Mouse (Mus musculus) neural tube, embryonic 12.5 days (tissue): ENCODE measurements around the gene Hcrt. TPM values are rescaled to one million over a fixed set of nuclear protein-coding genes. Genes with fewer than 3 reads are reported as not detected.

Experiments
- ATAC-seq: fragments of 200-750 bp; cut with Nextera tagmentation; 2 replicates; pipeline ENCODE4 v1.8.0; 2017; ENCODE audit warnings: low read depth, mild to moderate bottlenecking, moderate TSS enrichment, moderate library complexity; ENCODE audit not compliant: low FRiP score
- H3K27ac ChIP-seq: fragments of 300-500 bp; sonication (generic); 2 replicates; pipeline ENCODE4 v1.5.1; 2016
- H3K27me3 ChIP-seq: fragments of 300-500 bp; sonication (generic); replicated peaks from 2 replicates; pipeline ENCODE4 v1.6.1; 2016; ENCODE audit warnings: mild to moderate bottlenecking
- H3K36me3 ChIP-seq: fragments of 300-500 bp; sonication (generic); 2 replicates; pipeline ENCODE4 v1.6.1; 2016; ENCODE audit warnings: mild to moderate bottlenecking
- H3K4me1 ChIP-seq: fragments of 300-500 bp; sonication (generic); 2 replicates; pipeline ENCODE4 v1.6.1; 2016
- H3K4me2 ChIP-seq: fragments of 300-500 bp; sonication (generic); replicated peaks from 2 replicates; pipeline ENCODE4 v1.6.1; 2016; ENCODE audit warnings: mild to moderate bottlenecking
- H3K4me3 ChIP-seq: fragments of 300-500 bp; sonication (generic); 2 replicates; pipeline ENCODE4 v1.5.1; 2016
- H3K9ac ChIP-seq: fragments of 300-500 bp; sonication (generic); 2 replicates; pipeline ENCODE4 v1.6.1; 2016; ENCODE audit warnings: mild to moderate bottlenecking
- H3K9me3 ChIP-seq: fragments of 300-500 bp; sonication (generic); 2 replicates; pipeline ENCODE4 v1.6.1; 2016; ENCODE audit warnings: mild to moderate bottlenecking
- WGBS: fragments of 180-500 bp; shearing (Covaris S2); methylation state at CpG from one replicate; pipeline ENCODE4 v1.1.7; 2016; 5-methylcytosine and 5-hydroxymethylcytosine counted together
- polyA plus RNA-seq: library from polyadenylated mRNA; unstranded; fragments of >200 nt; fragmentation: Nextera tagmentation; extraction: Ambion mirVana; gene quantifications from 2 replicates; pipeline ENCODE4 v1.2.1, GENCODE M21; 2016

Gene Hcrt
- polyA plus RNA-seq, 1 experiment from 2014 or later: 0.38 TPM

GRCm38 (mm10) chr11:100761547-100762045 is 1.1 kb downstream of the Hcrt start:
- Histone ChIP-seq H3K9ac (peak overlapping the region; percentile 53; the same call in 1 of the 2 replicates), H3K27ac (no peak overlapping the region), H3K4me2 (peak overlapping the region; percentile 73), H3K4me1 (peaks cover 14% of the 10 kb centered on the region), H3K36me3 (no peaks in the 10 kb centered on the region; the same call in 1 of the 2 replicates), H3K27me3 (peaks cover 35% of the 10 kb centered on the region), H3K4me3 (peak overlapping the region; percentile 38), H3K9me3 (no peaks in the 10 kb centered on the region)
- peak; percentile 70 for ATAC-seq
- WGBS: under 1% methylated on average over 27 of the region's 27 CpGs

DNA sequence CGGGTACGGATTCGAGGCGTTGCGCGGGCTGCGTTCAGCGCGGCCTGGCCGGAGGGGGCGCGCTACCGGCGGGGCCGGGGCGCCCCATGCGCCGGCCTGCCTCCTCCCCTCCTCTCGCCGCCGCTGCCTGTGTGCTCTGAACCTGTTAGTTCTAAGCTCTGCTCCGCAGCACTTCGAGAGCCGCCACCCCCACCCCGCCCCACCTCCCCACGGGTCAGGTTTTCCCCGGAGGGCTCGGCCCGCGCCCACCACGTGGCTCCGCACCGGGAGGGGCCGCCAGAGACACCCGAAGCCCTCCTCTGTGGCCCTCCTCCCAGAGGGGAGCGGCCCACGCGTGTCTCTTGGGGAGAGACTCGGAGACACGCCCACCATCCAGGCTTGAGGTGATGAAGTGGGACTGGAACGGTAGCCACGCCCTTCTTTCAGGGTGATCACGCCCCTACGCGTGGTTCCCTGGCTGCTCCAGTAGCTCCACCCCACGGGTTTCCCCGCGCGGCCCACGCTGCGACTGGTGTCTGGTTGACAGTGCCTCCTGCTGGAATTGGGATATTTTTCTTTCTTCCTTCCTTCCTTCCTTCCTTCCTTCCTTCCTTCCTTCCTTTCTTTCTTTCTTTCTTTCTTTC is 3.0 kb downstream of the Hcrt start, which contains the start of gene Kcnh4:
Gene Kcnh4, minus strand, starts transcription at position 332 of the 623 bp plus-strand sequence.
- peaks cover 35% of the 10 kb centered on the region for H3K27me3 ChIP-seq
- WGBS: under 1% methylated on average over 50 of the region's 51 CpGs
- peak; percentile 36; the same call in 1 of the 2 replicates for ATAC-seq

GRCm38 (mm10) chr11:100758707-100759610 is 3.8 kb downstream of the Hcrt start:
- peak; percentile 44; the same call in 1 of the 2 replicates for ATAC-seq
- WGBS: 1% methylated on average over 35 of the region's 35 CpGs

More for the DNA sequence above, 3.0 kb downstream of the Hcrt start, which contains the start of gene Kcnh4:
- Histone ChIP-seq H3K4me3 (peak within 1 kb of the TSS; percentile 43), H3K36me3 (peaks cover 4% of the 10 kb centered on the region), H3K27ac (no peak within 1 kb of the TSS), H3K4me1 (peaks cover 14% of the 10 kb centered on the region), H3K9me3 (no peaks in the 10 kb centered on the region), H3K9ac (peak within 1 kb of the TSS; percentile 61), H3K4me2 (peak within 1 kb of the TSS; percentile 81)

GRCm38 (mm10) chr11:100757566-100757965 is 5.2 kb downstream of the Hcrt start:
- peaks cover 4% of the 10 kb centered on the region for H3K36me3 ChIP-seq
- H3K4me2 ChIP-seq: no peak overlapping the region
- 93% methylated on average over 12 of the region's 12 CpGs for WGBS
- H3K4me3 ChIP-seq: no peak overlapping the region
- H3K9ac ChIP-seq: no peak overlapping the region
- peaks cover 36% of the 10 kb centered on the region for H3K27me3 ChIP-seq
- H3K9me3 ChIP-seq: no peaks in the 10 kb centered on the region
- no peak for ATAC-seq
- H3K27ac ChIP-seq: no peak overlapping the region
- H3K4me1 ChIP-seq: peaks cover 14% of the 10 kb centered on the region

More at GRCm38 (mm10) chr11:100758707-100759610, 3.8 kb downstream of the Hcrt start:
- H3K4me3 ChIP-seq: peak overlapping the region; percentile 43
- peak overlapping the region; percentile 81 for H3K4me2 ChIP-seq
- H3K27ac ChIP-seq: no peak overlapping the region
- peaks cover 38% of the 10 kb centered on the region for H3K27me3 ChIP-seq
- peaks cover 4% of the 10 kb centered on the region for H3K36me3 ChIP-seq
- peaks cover 14% of the 10 kb centered on the region for H3K4me1 ChIP-seq
- peak overlapping the region; percentile 61 for H3K9ac ChIP-seq
- H3K9me3 ChIP-seq: no peaks in the 10 kb centered on the region

GRCm38 (mm10) chr11:100756476-100756875 is 6.3 kb downstream of the Hcrt start:
- H3K27me3 ChIP-seq: peaks cover 29% of the 10 kb centered on the region
- peaks cover 4% of the 10 kb centered on the region for H3K36me3 ChIP-seq
- no peak overlapping the region for H3K4me2 ChIP-seq
- H3K9ac ChIP-seq: no peak overlapping the region
- no peak overlapping the region for H3K4me3 ChIP-seq
- peaks cover 13% of the 10 kb centered on the region for H3K4me1 ChIP-seq
- H3K27ac ChIP-seq: no peak overlapping the region
- WGBS: 67% methylated on average over 6 of the region's 6 CpGs
- no peaks in the 10 kb centered on the region for H3K9me3 ChIP-seq
- ATAC-seq: no peak

DNA sequence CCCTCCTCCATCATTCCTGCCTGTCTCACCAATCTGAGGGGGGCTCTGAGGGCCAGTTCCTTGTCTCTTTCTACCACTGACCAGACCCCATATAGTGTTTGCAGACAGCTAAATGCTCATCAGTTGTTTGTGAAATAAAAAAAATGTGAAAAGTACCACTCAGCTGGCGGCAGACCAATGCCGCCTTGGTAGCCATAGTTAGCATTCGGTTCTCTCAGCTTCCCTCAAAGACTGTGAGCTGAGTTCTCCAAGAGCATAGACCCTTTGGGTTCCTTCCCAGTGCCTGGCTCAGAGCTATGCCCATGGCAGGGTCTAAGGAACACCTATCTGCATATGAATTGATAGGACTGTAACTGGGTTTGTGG is 8.1 kb downstream of the Hcrt start:
- Histone ChIP-seq H3K4me1 (peaks cover 11% of the 10 kb centered on the region), H3K36me3 (peaks cover 4% of the 10 kb centered on the region), H3K27ac (no peak overlapping the region), H3K4me3 (no peak overlapping the region), H3K9me3 (no peaks in the 10 kb centered on the region), H3K27me3 (peaks cover 19% of the 10 kb centered on the region), H3K9ac (no peak overlapping the region), H3K4me2 (no peak overlapping the region)
- 91% methylated on average over 3 of the region's 3 CpGs for WGBS
- ATAC-seq: no peak

GRCm38 (mm10) chr11:100754021-100754692 is 8.6 kb downstream of the Hcrt start:
- peaks cover 19% of the 10 kb centered on the region for H3K27me3 ChIP-seq
- H3K4me2 ChIP-seq: no peak overlapping the region
- H3K4me1 ChIP-seq: peaks cover 6% of the 10 kb centered on the region; the same call in 1 of the 2 replicates
- no peak for ATAC-seq
- no peak overlapping the region for H3K27ac ChIP-seq
- 91% methylated on average over 11 of the region's 12 CpGs for WGBS
- peaks cover 9% of the 10 kb centered on the region for H3K36me3 ChIP-seq
- H3K9me3 ChIP-seq: no peaks in the 10 kb centered on the region
- no peak overlapping the region for H3K4me3 ChIP-seq
- no peak overlapping the region for H3K9ac ChIP-seq

DNA sequence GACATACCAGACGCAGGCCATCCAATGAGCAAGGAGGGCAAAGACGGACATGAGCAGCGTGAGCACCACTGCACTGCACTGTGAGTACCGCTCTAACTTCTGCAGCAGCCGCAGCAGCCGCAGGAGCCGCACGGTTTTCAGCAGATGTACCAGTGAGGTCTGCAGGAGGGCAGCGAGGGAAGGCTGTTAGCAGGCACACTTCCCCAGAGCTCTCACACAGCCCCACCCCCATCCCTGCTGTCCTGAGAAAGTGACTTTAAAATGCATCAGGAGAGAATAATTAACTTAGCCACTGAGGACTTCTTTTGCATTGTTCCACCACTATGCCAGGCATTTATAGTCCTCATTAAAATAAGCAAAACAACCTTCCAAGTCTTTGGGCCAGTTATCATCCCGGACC is 10.4 kb downstream of the Hcrt start:
- Histone ChIP-seq H3K27me3 (peaks cover 12% of the 10 kb centered on the region), H3K4me3 (no peak overlapping the region), H3K36me3 (peaks cover 10% of the 10 kb centered on the region), H3K4me1 (peaks cover 5% of the 10 kb centered on the region; the same call in 1 of the 2 replicates), H3K9me3 (no peaks in the 10 kb centered on the region), H3K4me2 (no peak overlapping the region), H3K9ac (0 out of 2 replicates have a peak overlapping the region, but pooled peaks have one; percentile 18), H3K27ac (no peak overlapping the region)
- no peak for ATAC-seq
- 25% methylated on average over 10 of the region's 10 CpGs for WGBS

GRCm38 (mm10) chr11:100750127-100750526 is 12.6 kb downstream of the Hcrt start:
- H3K36me3 ChIP-seq: 0 out of 2 replicates have a peak, but pooled peaks cover 7% of the 10 kb centered on the region
- H3K9ac ChIP-seq: no peak overlapping the region
- 88% methylated on average over 16 of the region's 16 CpGs for WGBS

GRCm38 (mm10) chr11:100749469-100749868 is 13.3 kb downstream of the Hcrt start:
- ATAC-seq: no peak
- no peaks in the 10 kb centered on the region for H3K9me3 ChIP-seq
- H3K4me3 ChIP-seq: no peak overlapping the region
- H3K27ac ChIP-seq: no peak overlapping the region
- WGBS: 52% methylated on average over 25 of the region's 25 CpGs
- peaks cover 5% of the 10 kb centered on the region; the same call in 1 of the 2 replicates for H3K4me1 ChIP-seq
- no peak overlapping the region for H3K9ac ChIP-seq
- H3K4me2 ChIP-seq: no peak overlapping the region
- H3K27me3 ChIP-seq: peaks cover 12% of the 10 kb centered on the region
- 0 out of 2 replicates have a peak, but pooled peaks cover 7% of the 10 kb centered on the region for H3K36me3 ChIP-seq

More at GRCm38 (mm10) chr11:100750127-100750526, 12.6 kb downstream of the Hcrt start:
- peaks cover 12% of the 10 kb centered on the region for H3K27me3 ChIP-seq
- H3K4me2 ChIP-seq: no peak overlapping the region
- peaks cover 5% of the 10 kb centered on the region; the same call in 1 of the 2 replicates for H3K4me1 ChIP-seq
- H3K9me3 ChIP-seq: no peaks in the 10 kb centered on the region
- no peak overlapping the region for H3K27ac ChIP-seq
- ATAC-seq: no peak
- no peak overlapping the region for H3K4me3 ChIP-seq

DNA sequence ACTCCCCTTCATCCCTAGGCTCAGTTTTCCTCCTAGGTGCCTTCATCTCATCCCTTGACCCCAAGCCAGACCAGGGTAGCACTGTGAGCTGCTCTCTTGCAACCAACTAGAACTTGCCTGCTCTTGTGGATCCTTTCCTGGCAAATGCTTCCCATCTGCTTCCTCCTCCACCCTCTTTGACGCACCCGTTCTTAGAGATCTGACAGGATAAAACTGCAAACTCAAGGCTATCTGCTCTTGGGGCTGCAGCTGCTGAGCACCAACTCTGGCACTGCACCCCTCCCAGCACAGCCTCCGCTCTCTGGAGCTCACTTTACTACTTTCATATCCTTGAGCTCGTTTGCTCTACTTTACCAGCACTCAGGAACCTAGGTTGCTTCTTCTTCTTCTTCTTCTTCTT is 14.1 kb downstream of the Hcrt start:
- Histone ChIP-seq H3K27ac (no peak overlapping the region), H3K9me3 (no peaks in the 10 kb centered on the region), H3K4me3 (no peak overlapping the region), H3K9ac (no peak overlapping the region), H3K4me2 (no peak overlapping the region), H3K4me1 (peaks cover 5% of the 10 kb centered on the region; the same call in 1 of the 2 replicates), H3K27me3 (peaks cover 9% of the 10 kb centered on the region), H3K36me3 (0 out of 2 replicates have a peak, but pooled peaks cover 7% of the 10 kb centered on the region)
- no peak for ATAC-seq
- WGBS: 83% methylated on average over 4 of the region's 4 CpGs
